Mouse (Mus musculus) bone marrow, adult 2 months (tissue): ENCODE data around the gene Zfp2.

ENCODE experiments used
- CTCF ChIP-seq: fragments of 200-500 bp; IDR thresholded peaks from 2 replicates; pipeline ENCODE4 v1.5.1; 2011; ENCODE audit warnings: low read length, control low read depth; ENCODE audit not compliant: control insufficient read depth, insufficient read depth
- POLR2A ChIP-seq: fragments of 200-500 bp; IDR thresholded peaks from 2 replicates; pipeline ENCODE4 v1.6.1; 2011; ENCODE audit warnings: low read depth, mild to moderate bottlenecking, control low read depth, low read length, borderline replicate concordance; ENCODE audit not compliant: control insufficient read depth

DNA sequence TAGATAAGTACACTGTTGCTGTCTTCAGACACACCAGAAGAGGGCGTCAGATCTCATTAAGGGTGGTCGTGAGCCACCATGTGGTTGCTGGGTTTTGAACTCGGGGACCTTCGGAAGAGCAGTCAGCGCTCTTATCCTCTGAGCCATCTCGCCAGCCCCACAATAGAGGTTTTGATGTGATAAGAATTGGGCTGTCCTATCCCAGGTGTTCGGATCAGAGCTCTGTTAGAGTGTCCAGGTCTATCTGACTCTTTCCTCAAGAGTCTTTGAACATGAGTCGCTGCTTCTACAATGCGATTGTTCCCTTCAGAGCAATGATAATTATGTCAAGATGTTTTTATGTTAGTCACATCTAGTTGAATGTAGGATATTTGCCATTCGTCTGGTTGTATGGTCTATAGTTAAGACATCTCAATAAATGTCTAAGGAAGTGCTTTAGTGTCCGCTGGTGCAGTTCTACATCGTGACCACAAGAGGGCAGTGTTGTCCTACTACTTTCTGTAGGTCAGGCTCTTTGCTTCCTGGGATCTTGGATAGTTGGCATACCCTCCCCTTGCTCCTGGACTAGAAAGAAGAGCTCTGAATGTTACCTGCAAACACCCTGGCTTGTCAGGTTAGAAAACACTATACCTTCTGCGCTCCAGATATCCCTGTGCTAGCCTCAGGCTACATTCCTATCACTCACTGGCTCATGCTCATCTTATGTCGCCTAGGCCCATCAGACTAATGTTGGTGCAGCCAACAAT lies 23.8 kb upstream of the Zfp2 start:
- peak; percentile 55 for TF ChIP-seq CTCF
- no peak for TF ChIP-seq POLR2A
